Mouse (Mus musculus): ENCODE data around the gene Fgb. TPM values are rescaled to one million over a fixed set of nuclear protein-coding genes. Genes with fewer than 3 reads are reported as not detected.

The Fgb gene
- polyA plus RNA-seq, 1 experiment = not detected

DNA sequence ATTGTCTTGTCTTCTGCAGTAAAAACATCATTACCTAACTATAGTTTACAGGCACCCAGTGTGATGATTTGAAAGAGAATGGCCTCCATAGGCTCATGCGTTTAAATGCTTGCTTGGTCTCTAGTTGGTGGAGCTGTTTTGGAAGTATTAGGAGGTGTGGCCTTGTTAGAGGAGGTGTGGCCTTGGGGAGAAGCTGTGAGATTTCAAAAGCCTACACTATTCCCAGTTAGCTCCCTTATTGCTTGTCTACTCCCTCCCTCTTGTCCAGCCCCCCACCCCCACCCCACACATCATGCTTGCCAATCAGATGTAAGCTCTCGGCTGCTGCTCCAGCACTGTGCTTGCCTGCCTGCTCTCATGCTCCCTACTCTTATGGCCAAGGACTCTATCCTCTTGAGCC, 7.4 kb upstream of the Fgb start:
- H3K4me1 ChIP-seq (ENCODE audit: control insufficient read depth, insufficient read depth, low read length) = peaks cover 2% of the 10 kb centered on the region; the same call in 1 of the 2 replicates
- no peak overlapping the region for H3K27ac ChIP-seq (ENCODE audit: insufficient read depth, low read depth, low read length)
- TF ChIP-seq POLR2A (IDR thresholded peaks at IDR 0.05; ENCODE audit: insufficient read depth, low read depth, low read length) = no peak
- TF ChIP-seq CTCF (IDR thresholded peaks at IDR 0.05; ENCODE audit: insufficient read depth, low read depth, low read length) = no peak
- no peak overlapping the region for H3K4me3 ChIP-seq (ENCODE audit: insufficient read depth, low read depth, low read length)
- 83% methylated on average over 2 of the region's 2 CpGs for WGBS

DNA sequence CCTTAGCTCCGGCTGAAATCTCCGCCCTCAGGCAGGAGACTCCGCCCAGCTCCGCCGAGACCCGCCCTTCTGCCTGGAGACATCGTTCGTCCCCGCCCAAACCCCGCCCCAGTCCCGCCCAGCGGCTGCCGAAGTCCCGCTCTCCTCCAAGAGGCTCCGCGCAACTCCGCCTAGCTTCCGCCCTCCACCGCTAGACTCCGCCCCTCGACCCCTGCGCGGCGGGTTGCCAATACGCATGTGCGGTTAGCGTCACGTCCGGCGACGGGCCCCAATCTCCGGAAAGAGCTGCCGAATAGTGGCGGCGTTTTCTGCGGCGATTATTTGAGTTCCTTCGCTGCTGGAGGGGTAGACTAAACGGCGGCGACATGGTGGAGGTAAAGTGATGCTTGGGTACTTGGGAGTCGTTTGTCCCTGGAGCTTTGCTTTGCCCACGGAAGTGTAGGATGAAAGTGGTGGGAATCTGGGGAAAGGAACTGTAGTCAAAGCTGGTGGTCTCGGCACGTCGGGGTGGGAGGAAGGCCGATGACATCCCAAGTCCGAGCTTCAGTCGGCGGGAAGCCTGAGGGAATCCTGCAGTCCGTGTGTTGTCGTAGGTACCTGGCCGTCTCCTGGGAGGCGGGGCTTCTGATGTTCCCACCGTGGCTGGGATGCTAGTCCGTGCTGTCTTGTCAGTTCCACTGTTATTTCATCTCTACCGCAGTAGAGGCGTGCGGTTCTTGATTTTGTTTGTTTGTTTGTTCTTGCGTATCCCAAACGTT, 5.8 kb upstream of the Fgb start, which contains the start of gene Plrg1:
Gene Plrg1 (plus strand): TSS at position 242 of the 758 bp plus-strand sequence.
- Histone ChIP-seq H3K27ac (ENCODE audit: insufficient read depth, low read depth, low read length) (no peak within 1 kb of the TSS), H3K4me3 (ENCODE audit: insufficient read depth, low read depth, low read length) (peak within 1 kb of the TSS; percentile 79), H3K4me1 (ENCODE audit: control insufficient read depth, insufficient read depth, low read length) (peaks cover 2% of the 10 kb centered on the region; the same call in 1 of the 2 replicates)
- under 1% methylated on average over 61 of the region's 61 CpGs for WGBS
- peak; percentile 89 for TF ChIP-seq POLR2A (IDR thresholded peaks at IDR 0.05; ENCODE audit: insufficient read depth, low read depth, low read length)
- no peak for TF ChIP-seq CTCF (IDR thresholded peaks at IDR 0.05; ENCODE audit: insufficient read depth, low read depth, low read length)

DNA sequence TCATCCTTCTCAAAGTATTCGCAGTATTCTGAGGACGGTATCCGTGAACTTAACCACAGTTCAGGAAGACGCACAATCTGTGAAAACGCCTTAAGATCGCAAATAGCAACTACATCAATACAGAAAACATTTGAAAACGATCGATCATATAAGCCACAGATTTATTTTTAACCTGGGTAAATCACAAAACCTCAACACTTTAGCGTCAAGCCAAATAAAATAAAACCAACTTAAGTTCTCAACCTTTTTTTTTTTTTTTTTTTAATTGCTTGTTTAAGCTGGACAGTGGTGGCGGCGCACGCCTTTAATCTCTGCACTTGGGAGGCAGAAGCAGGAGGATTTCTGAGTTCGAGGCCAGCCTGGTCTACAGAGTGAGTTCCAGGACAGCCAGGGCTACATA, 5.1 kb upstream of the Fgb start:
- no peak overlapping the region for H3K27ac ChIP-seq (ENCODE audit: insufficient read depth, low read depth, low read length)
- H3K4me1 ChIP-seq (ENCODE audit: control insufficient read depth, insufficient read depth, low read length) = peaks cover 2% of the 10 kb centered on the region; the same call in 1 of the 2 replicates
- TF ChIP-seq CTCF (IDR thresholded peaks at IDR 0.05; ENCODE audit: insufficient read depth, low read depth, low read length) (no peak), POLR2A (IDR thresholded peaks at IDR 0.05; ENCODE audit: insufficient read depth, low read depth, low read length) (no peak)
- 43% methylated on average over 13 of the region's 13 CpGs for WGBS
- H3K4me3 ChIP-seq (ENCODE audit: insufficient read depth, low read depth, low read length) = peak overlapping the region; percentile 34

DNA sequence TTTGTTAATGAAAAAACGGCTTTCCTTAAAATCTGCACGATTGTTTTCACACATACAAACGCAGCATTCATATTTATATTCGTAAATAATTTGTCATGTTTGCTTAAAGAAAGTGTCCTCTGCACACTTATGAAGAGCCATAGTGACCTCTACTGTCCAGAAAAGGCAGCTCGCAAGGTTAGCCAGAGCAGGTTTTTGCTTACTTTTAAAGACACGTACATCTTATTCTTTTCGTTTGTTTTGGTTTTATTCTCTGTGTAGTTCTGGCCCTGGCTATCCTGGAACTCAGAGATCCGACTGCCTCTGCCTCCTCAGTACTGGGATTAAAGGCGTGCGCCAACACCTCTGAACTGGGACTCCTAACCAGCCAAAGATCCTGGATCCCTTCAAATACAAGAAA, 4.1 kb upstream of the Fgb start:
- no peak for TF ChIP-seq POLR2A (IDR thresholded peaks at IDR 0.05; ENCODE audit: insufficient read depth, low read depth, low read length)
- TF ChIP-seq CTCF (IDR thresholded peaks at IDR 0.05; ENCODE audit: insufficient read depth, low read depth, low read length) = no peak
- no peak overlapping the region for H3K27ac ChIP-seq (ENCODE audit: insufficient read depth, low read depth, low read length)
- peaks cover 2% of the 10 kb centered on the region; the same call in 1 of the 2 replicates for H3K4me1 ChIP-seq (ENCODE audit: control insufficient read depth, insufficient read depth, low read length)
- WGBS = 23% methylated on average over 10 of the region's 10 CpGs
- H3K4me3 ChIP-seq (ENCODE audit: insufficient read depth, low read depth, low read length) = no peak overlapping the region

DNA sequence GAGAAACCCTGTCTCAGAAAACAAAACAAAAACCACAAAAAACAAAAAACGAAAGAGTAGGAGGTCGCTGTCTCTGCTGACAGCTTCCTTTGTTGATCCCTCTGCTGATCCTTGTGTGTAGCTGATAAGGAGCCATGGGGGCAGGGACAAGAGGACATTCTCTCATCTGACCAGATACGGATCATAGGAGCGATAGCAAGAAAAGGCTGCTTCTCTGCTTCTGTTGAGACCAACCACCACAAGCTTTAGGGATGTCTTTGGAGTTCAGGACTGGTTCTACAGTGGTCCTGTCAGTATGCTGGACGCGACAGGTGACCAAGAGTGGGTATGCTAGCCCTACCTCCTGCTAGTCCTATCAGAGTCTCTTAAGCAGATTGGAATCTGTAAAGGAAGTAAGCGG, 3.5 kb upstream of the Fgb start:
- TF ChIP-seq CTCF (IDR thresholded peaks at IDR 0.05; ENCODE audit: insufficient read depth, low read depth, low read length) (no peak), POLR2A (IDR thresholded peaks at IDR 0.05; ENCODE audit: insufficient read depth, low read depth, low read length) (no peak)
- Histone ChIP-seq H3K27ac (ENCODE audit: insufficient read depth, low read depth, low read length) (no peak overlapping the region), H3K4me3 (ENCODE audit: insufficient read depth, low read depth, low read length) (no peak overlapping the region), H3K4me1 (ENCODE audit: control insufficient read depth, insufficient read depth, low read length) (peaks cover 2% of the 10 kb centered on the region; the same call in 1 of the 2 replicates)
- WGBS = 95% methylated on average over 7 of the region's 7 CpGs

DNA sequence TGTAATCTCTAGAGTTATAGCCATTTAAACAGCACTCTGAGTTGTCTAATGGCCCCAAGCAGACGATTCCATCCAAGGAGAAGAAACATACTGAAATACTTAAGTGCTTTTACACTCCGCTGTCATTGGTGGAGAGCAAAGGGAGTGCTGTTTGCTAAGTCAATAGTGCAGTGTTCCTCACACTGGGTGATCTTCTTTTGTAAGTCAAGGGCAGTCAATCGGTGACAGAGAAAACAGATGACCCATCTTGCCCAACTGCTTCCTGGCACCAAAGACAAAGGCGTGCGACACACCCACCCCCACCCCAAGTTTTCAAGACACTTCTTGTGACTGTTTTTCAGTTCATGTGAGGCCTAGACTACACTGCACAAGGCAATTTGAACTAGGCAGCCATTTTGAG, 2.4 kb upstream of the Fgb start:
- H3K27ac ChIP-seq (ENCODE audit: insufficient read depth, low read depth, low read length) = no peak overlapping the region
- H3K4me1 ChIP-seq (ENCODE audit: control insufficient read depth, insufficient read depth, low read length) = no peaks in the 10 kb centered on the region; the same call in 1 of the 2 replicates
- no peak overlapping the region for H3K4me3 ChIP-seq (ENCODE audit: insufficient read depth, low read depth, low read length)
- no peak for TF ChIP-seq CTCF (IDR thresholded peaks at IDR 0.05; ENCODE audit: insufficient read depth, low read depth, low read length)
- no peak for TF ChIP-seq POLR2A (IDR thresholded peaks at IDR 0.05; ENCODE audit: insufficient read depth, low read depth, low read length)
- WGBS = 93% methylated on average over 5 of the region's 5 CpGs

DNA sequence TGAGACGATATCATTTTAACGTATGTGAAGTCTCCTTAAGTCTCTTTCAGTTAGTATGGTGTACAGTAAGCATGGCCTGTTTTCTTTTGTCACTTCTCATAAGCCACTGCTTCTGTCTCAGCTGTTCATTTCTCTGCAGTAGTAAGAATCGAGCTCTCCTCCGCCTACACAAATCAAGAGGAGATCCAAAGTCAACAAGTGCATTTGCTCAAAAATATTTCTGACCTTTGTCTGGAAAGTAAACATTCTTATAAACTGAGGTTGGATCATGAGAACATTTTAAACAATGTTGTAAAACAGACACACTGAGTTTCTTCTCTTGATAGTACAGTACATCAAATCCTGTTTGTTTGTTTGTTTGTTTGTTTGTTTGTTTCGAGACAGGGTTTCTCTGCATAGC, 998 bp upstream of the Fgb start:
- no peak for TF ChIP-seq CTCF (IDR thresholded peaks at IDR 0.05; ENCODE audit: insufficient read depth, low read depth, low read length)
- TF ChIP-seq POLR2A (IDR thresholded peaks at IDR 0.05; ENCODE audit: insufficient read depth, low read depth, low read length) = no peak
- 84% methylated on average over 5 of the region's 5 CpGs for WGBS
- H3K27ac ChIP-seq (ENCODE audit: insufficient read depth, low read depth, low read length) = no peak overlapping the region
- no peaks in the 10 kb centered on the region for H3K4me1 ChIP-seq (ENCODE audit: control insufficient read depth, insufficient read depth, low read length)
- H3K4me3 ChIP-seq (ENCODE audit: insufficient read depth, low read depth, low read length) = no peak overlapping the region

DNA sequence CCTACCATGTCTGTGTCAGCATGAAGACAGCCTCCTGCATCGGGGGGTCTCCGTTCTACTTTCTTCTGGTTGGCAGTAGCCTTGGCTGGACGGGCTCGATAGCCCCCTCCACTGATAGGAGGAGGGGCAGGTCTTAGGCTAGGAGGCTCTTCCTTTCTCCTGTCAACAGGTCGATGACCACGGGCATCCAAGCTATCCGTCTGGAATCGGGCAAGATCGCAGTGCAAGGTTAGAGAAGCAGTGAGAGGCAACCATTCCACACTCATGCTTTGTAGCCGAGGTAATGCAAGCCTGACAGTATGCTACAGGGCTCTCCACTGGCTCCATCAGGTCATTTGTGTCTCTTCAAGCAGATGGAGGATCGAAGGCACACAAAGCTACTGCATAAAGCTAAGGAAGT, 3.0 kb downstream of the Fgb start:
- Histone ChIP-seq H3K4me3 (ENCODE audit: insufficient read depth, low read depth, low read length) (no peak overlapping the region), H3K4me1 (ENCODE audit: control insufficient read depth, insufficient read depth, low read length) (no peaks in the 10 kb centered on the region), H3K27ac (ENCODE audit: insufficient read depth, low read depth, low read length) (no peak overlapping the region)
- TF ChIP-seq POLR2A (IDR thresholded peaks at IDR 0.05; ENCODE audit: insufficient read depth, low read depth, low read length) (no peak), CTCF (IDR thresholded peaks at IDR 0.05; ENCODE audit: insufficient read depth, low read depth, low read length) (no peak)
- WGBS = 88% methylated on average over 11 of the region's 11 CpGs

DNA sequence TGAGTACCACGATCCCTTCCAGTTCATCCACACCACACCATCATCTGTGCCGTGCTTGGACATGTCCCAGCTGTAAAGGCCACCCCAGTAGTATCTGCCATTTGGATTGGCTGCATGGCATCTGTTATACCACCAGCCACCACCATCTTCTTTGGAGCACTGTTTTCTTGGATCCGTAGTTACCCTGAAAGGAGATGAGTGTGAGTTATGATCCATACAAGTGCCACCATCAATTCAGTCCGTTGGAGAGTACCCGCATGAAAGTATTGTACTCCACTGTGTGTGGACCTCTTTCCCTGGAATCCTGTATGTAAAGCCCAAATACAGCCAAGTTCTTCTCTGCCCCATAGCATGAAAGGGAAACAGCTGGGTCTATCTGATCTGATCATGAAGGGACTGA, 7.2 kb downstream of the Fgb start:
- no peaks in the 10 kb centered on the region for H3K4me1 ChIP-seq (ENCODE audit: control insufficient read depth, insufficient read depth, low read length)

More for the DNA sequence above, 7.2 kb downstream of the Fgb start:
- no peak overlapping the region for H3K4me3 ChIP-seq (ENCODE audit: insufficient read depth, low read depth, low read length)
- WGBS = 95% methylated on average over 5 of the region's 5 CpGs
- no peak for TF ChIP-seq POLR2A (IDR thresholded peaks at IDR 0.05; ENCODE audit: insufficient read depth, low read depth, low read length)
- TF ChIP-seq CTCF (IDR thresholded peaks at IDR 0.05; ENCODE audit: insufficient read depth, low read depth, low read length) = no peak
- no peak overlapping the region for H3K27ac ChIP-seq (ENCODE audit: insufficient read depth, low read depth, low read length)

All from olfactory bulb, adult 2 months (tissue).